Mouse (Mus musculus) kidney, adult 8-10 months (tissue): ENCODE data around the gene Scg5.

Experiments
- DNase-seq, 2 experiments: peaks; one replicate each; pipeline ENCODE4 v3.0.0; 2022

The Scg5 gene

GRCm38 (mm10) chr2:113749309-113749708 is 79.6 kb downstream of the Scg5 start:
- DNase-seq, result no peak

- no peak for DNase-seq
These were observed 100.3 kb downstream of the Scg5 start for GRCm38 (mm10) chr2:113728581-113728980.
